ENCODE assay signal across 13 mouse cellular contexts in genomic region chr6:100210517-100210916, GRCm38 (mm10).
"Had no signal": no experiment of that assay in that cellular context is flagged by ENCODE, and none has a peak within 500 bp of the region (broad histone marks: within the 10 kb centered on the region; RNA-seq: fewer than 3 reads in every experiment).

No protein-coding gene starts in this region.

- DNase-seq: lung, embryonic 14.5 days; lung, postnatal 10 days; right cerebral cortex, postnatal 14 days; thymus, adult 2 months; thymus, postnatal 25 days; thymus, postnatal 4 days had no signal

- H3K27ac ChIP-seq: midbrain, embryonic 13.5 days; midbrain, embryonic 15.5 days; neural tube, embryonic 12.5 days; stomach, embryonic 15.5 days; stomach, postnatal 0 days had no signal

- H3K4me3 ChIP-seq: megakaryocyte, embryonic 14.5 days; midbrain, embryonic 13.5 days; midbrain, embryonic 15.5 days; neural tube, embryonic 12.5 days; stomach, embryonic 15.5 days had no signal

- H3K4me2 ChIP-seq: lung, embryonic 14.5 days; midbrain, embryonic 11.5 days; midbrain, embryonic 13.5 days; midbrain, embryonic 15.5 days; neural tube, embryonic 12.5 days; stomach, embryonic 15.5 days had no signal

- ATAC-seq: midbrain, embryonic 13.5 days; midbrain, embryonic 15.5 days had no signal

- H3K9ac ChIP-seq: lung, embryonic 14.5 days; midbrain, embryonic 13.5 days; midbrain, embryonic 15.5 days; neural tube, embryonic 12.5 days; stomach, embryonic 15.5 days had no signal

- H3K9me3 ChIP-seq: megakaryocyte, embryonic 14.5 days; midbrain, embryonic 13.5 days; midbrain, embryonic 15.5 days; neural tube, embryonic 12.5 days; stomach, embryonic 15.5 days had no signal

- H3K36me3 ChIP-seq: midbrain, embryonic 13.5 days; midbrain, embryonic 15.5 days; neural tube, embryonic 12.5 days; stomach, embryonic 15.5 days had no signal
